Mouse (Mus musculus) kidney, embryonic 16.5 days (tissue): Measurements from ENCODE around the gene Olfr376. TPM values are rescaled to one million over a fixed set of nuclear protein-coding genes. Genes with fewer than 3 reads are reported as not detected.
A peak's percentile ranks its signal among the peaks of the same experiment; 100 is the strongest.

Experiments
- ATAC-seq: fragments of 200-750 bp; cut with Nextera tagmentation; 2 replicates; pipeline ENCODE4 v1.8.0; 2017; ENCODE audit warnings: moderate TSS enrichment; ENCODE audit not compliant: low FRiP score, low TSS enrichment
- H3K27ac ChIP-seq: fragments of 300-500 bp; sonication (generic); 2 replicates; pipeline ENCODE4 v1.5.1; 2014; ENCODE audit warnings: low read length
- H3K27me3 ChIP-seq: fragments of 300-500 bp; sonication (generic); 2 replicates; pipeline ENCODE4 v1.6.1; 2014; ENCODE audit warnings: low read length, control low read depth, mixed read lengths; ENCODE audit not compliant: insufficient read depth
- H3K36me3 ChIP-seq: fragments of 300-500 bp; sonication (generic); 2 replicates; pipeline ENCODE4 v1.6.1; 2014; ENCODE audit warnings: low read length, control low read depth, mixed read lengths; ENCODE audit not compliant: insufficient read depth
- H3K4me1 ChIP-seq: fragments of 300-500 bp; sonication (generic); 2 replicates; pipeline ENCODE4 v1.6.1; 2014; ENCODE audit warnings: low read length, control low read depth, mixed read lengths; ENCODE audit not compliant: insufficient read depth
- H3K4me2 ChIP-seq: fragments of 300-500 bp; sonication (generic); replicated peaks from 2 replicates; pipeline ENCODE4 v1.6.1; 2014; ENCODE audit warnings: low read depth, low read length
- H3K4me3 ChIP-seq: fragments of 300-500 bp; sonication (generic); 2 replicates; pipeline ENCODE4 v1.5.1; 2014; ENCODE audit warnings: mild to moderate bottlenecking, low read length
- H3K9ac ChIP-seq: fragments of 300-500 bp; sonication (generic); replicated peaks from 2 replicates; pipeline ENCODE4 v1.6.1; 2014; ENCODE audit warnings: low read length
- H3K9me3 ChIP-seq: fragments of 300-500 bp; sonication (generic); 2 replicates; pipeline ENCODE4 v1.6.1; 2016; ENCODE audit warnings: low read length, control low read depth
- WGBS: fragments of 180-500 bp; shearing (Covaris S2); extraction: QIAGEN DNeasy Blood & Tissue Kit; methylation state at CpG from one replicate; pipeline ENCODE4 v1.1.7; 2014; 5-methylcytosine and 5-hydroxymethylcytosine counted together
- polyA plus RNA-seq: library from polyadenylated mRNA; unstranded; fragments of >200 nt; fragmentation: Nextera tagmentation; extraction: Ambion mirVana; gene quantifications from 2 replicates; pipeline ENCODE4 v1.2.1, GENCODE M21; 2015

Gene Olfr376
- not detected in 2 replicates for polyA plus RNA-seq

DNA sequence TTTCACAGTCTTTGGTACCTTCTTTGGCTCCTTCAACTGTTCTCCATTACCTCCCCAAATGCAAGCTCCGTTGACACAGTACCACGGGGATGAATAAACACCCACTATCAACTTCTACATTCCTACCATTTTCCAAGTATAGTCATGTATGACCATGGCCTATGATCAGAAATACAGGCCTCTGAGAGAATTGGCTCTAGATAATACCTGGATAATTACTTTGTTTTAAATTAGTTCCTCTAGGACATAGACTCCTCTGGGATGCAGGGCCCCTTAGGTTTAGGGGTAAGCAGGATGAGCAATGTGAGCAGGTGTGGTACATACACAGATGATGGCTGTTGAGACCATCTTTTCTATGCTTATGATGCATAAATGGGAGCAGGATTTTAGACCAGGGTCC is at the start of gene Olfr376:
Gene Olfr376 (plus strand): TSS at position 301 of the 400 bp plus-strand sequence.
- Histone ChIP-seq H3K9me3 (no peaks in the 10 kb centered on the region), H3K4me3 (no peak within 1 kb of the TSS), H3K27ac (no peak within 1 kb of the TSS), H3K9ac (no peak within 1 kb of the TSS), H3K36me3 (no peaks in the 10 kb centered on the region), H3K4me1 (no peaks in the 10 kb centered on the region), H3K27me3 (no peaks in the 10 kb centered on the region), H3K4me2 (no peak within 1 kb of the TSS)
- 84% methylated on average over 2 of the region's 2 CpGs for WGBS
- no peak for ATAC-seq

DNA sequence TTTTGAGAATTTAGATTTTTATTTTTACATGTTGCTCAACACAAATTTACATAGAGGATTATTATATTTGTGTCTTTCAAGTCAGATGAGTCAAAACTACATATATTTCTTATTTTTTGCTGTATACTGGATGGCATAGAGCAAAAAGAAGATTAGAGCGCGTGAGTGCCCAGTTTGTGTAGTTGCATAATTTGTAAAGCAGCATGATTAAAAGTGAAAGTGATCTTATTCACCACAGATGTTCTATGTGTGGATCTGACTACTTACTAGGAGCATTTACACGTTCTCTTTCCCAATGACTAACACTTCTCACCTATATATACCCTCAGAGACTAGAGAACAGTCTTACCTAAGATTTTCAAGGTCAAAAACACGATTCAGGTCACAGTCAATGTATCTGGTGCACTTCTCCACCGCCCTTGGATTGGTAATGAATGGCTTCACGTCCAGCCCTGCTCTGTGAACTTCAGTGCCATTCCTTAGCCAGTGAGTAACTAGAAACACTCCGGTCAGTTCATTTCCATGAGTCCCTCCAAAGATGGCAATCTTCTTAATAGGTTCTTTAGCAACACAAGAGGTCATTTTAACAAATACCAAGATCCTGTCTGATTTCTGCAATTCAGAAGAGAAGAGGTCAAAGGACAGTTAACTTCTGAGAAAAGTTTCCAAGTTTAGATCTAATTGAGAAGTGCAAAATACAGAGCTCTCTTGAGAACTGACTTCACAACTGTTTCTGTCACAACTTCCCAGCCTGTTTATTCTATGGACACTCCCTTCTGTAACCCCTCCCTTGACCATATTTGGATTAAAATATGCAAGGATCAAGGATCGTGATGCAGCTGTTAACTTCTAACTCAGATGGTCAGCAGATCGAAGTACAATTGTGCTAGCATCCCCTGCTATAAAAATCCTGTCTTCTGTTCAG is 46.9 kb upstream of the Olfr376 start:
- no peak for ATAC-seq
- peaks cover 11% of the 10 kb centered on the region; the same call in 1 of the 2 replicates for H3K4me1 ChIP-seq
- H3K9me3 ChIP-seq: no peaks in the 10 kb centered on the region
- no peak overlapping the region for H3K9ac ChIP-seq
- H3K27me3 ChIP-seq: no peaks in the 10 kb centered on the region
- peak overlapping the region; percentile 20 for H3K4me3 ChIP-seq
- WGBS: 60% methylated on average over 9 of the region's 9 CpGs
- peak overlapping the region; percentile 56; the same call in 1 of the 2 replicates for H3K27ac ChIP-seq
- no peaks in the 10 kb centered on the region for H3K36me3 ChIP-seq
- H3K4me2 ChIP-seq: no peak overlapping the region

DNA sequence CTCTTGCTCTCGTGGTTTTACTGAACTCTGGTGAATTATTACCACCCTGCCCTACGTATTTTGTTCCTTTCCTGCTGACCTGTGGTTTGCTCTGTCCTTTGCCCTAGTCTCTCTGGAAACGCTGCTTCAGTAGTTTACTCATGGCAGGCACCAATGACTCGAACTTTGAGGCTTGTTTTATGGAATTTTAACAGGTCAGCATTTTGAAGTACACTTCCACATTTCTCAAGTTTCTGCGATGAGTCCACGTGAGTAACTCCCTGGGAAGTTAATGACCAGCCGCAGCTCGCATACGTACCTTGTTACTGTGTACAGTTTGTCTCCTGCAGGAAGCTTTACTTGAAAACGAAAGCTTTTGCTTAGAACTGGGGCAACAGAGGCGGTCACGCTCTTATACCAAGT is 44.6 kb upstream of the Olfr376 start:
- H3K27ac ChIP-seq: peak overlapping the region; percentile 34
- H3K27me3 ChIP-seq: no peaks in the 10 kb centered on the region

DNA sequence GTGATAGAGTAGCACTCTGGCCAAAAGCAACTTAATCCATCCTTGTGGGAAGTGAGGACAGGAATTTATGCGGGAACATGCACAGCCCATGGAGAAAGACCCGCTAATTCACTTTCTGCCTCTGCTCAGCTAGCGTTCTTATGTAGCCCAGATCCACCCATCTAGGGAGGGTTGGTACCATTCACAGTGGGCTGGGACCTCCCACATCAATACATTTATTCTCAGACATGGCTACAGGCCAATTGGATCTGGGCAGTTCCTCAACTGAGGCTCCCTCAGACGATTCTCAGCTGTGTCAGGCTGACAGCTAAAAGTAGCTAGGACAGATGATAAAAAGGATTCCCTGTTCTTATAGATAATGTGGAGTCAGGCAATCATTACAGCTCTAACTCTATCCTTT is 43.7 kb upstream of the Olfr376 start:
- Histone ChIP-seq H3K4me3 (no peak overlapping the region), H3K4me2 (no peak overlapping the region), H3K9me3 (peaks cover 3% of the 10 kb centered on the region; the same call in 1 of the 2 replicates), H3K36me3 (no peaks in the 10 kb centered on the region), H3K4me1 (peaks cover 11% of the 10 kb centered on the region; the same call in 1 of the 2 replicates), H3K27ac (peak overlapping the region; percentile 34), H3K27me3 (no peaks in the 10 kb centered on the region), H3K9ac (no peak overlapping the region)
- WGBS: 58% methylated on average over 4 of the region's 4 CpGs
- ATAC-seq: no peak

More for the DNA sequence above, 44.6 kb upstream of the Olfr376 start:
- Histone ChIP-seq H3K4me2 (peak overlapping the region; percentile 42), H3K4me1 (peaks cover 11% of the 10 kb centered on the region; the same call in 1 of the 2 replicates), H3K4me3 (peak overlapping the region; percentile 29), H3K9me3 (peaks cover 3% of the 10 kb centered on the region; the same call in 1 of the 2 replicates), H3K9ac (0 out of 2 replicates have a peak overlapping the region, but pooled peaks have one; percentile 3), H3K36me3 (no peaks in the 10 kb centered on the region)
- whole genome bisulfite sequencing: 9% methylated on average over 12 of the region's 12 CpGs
- peak; percentile 94 for ATAC-seq

DNA sequence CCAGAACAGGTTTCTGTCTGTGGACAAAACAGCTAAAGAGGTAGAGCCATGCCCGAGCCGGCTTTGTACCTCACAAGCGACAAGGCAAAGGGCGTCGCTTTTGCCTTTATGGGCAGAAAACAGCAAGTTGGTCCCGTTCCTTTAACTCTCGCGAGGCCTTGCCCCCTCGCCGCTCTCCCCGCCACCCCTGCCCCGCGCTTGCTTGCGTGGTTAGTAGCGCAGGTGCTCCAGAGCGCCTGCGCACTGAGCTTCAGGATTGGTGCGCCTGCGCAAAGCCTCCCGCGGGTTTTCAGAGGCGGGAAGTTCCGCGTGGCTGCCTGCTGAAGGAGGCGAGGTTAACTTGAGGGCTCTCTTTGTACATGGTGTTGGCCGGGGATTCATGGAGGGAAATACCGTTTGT is 41.6 kb upstream of the Olfr376 start, which contains the start of the genes Aspa, Gm49340 and Spata22:
Gene Aspa (minus strand): TSS at position 155 of the 400 bp plus-strand sequence.
Gene Gm49340 (plus strand): TSS at position 300 of the 400 bp plus-strand sequence.
Gene Spata22 (plus strand): TSS at position 300 of the 400 bp plus-strand sequence.
- no peak within 1 kb of the TSS for H3K9ac ChIP-seq
- H3K4me1 ChIP-seq: peaks cover 11% of the 10 kb centered on the region; the same call in 1 of the 2 replicates
- no peak within 1 kb of the TSS for H3K4me3 ChIP-seq
- H3K4me2 ChIP-seq: no peak within 1 kb of the TSS
- no peaks in the 10 kb centered on the region for H3K36me3 ChIP-seq
- peaks cover 3% of the 10 kb centered on the region; the same call in 1 of the 2 replicates for H3K9me3 ChIP-seq
- ATAC-seq: no peak
- 79% methylated on average over 27 of the region's 27 CpGs for WGBS
- H3K27me3 ChIP-seq: no peaks in the 10 kb centered on the region
- no peak within 1 kb of the TSS for H3K27ac ChIP-seq

DNA sequence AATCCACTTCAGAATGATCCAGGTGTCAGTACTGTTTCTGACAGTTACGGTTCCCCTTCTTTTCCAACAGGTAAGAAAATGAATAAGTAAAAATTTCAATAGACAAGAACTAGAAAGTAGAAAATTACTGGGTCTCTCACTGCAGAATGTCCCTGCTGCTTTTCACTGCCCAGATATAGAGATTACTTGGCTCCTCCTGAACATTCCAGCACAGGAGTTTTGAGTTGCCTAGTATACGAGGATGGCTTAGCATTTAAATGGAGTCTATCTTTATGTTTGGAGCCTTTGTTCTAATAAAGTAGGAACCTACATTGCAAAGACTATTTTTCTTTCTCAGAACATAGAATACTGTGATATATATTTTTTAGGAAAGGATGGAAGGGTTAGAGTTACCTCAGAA is 37.7 kb upstream of the Olfr376 start:
- H3K4me1 ChIP-seq: no peaks in the 10 kb centered on the region
- no peak overlapping the region for H3K4me3 ChIP-seq
- no peaks in the 10 kb centered on the region for H3K36me3 ChIP-seq
- no peak overlapping the region for H3K4me2 ChIP-seq
- peaks cover 3% of the 10 kb centered on the region; the same call in 1 of the 2 replicates for H3K9me3 ChIP-seq
- H3K27me3 ChIP-seq: no peaks in the 10 kb centered on the region
- WGBS: 76% methylated on average over 2 of the region's 2 CpGs
- H3K27ac ChIP-seq: no peak overlapping the region
- no peak overlapping the region for H3K9ac ChIP-seq
- no peak for ATAC-seq

DNA sequence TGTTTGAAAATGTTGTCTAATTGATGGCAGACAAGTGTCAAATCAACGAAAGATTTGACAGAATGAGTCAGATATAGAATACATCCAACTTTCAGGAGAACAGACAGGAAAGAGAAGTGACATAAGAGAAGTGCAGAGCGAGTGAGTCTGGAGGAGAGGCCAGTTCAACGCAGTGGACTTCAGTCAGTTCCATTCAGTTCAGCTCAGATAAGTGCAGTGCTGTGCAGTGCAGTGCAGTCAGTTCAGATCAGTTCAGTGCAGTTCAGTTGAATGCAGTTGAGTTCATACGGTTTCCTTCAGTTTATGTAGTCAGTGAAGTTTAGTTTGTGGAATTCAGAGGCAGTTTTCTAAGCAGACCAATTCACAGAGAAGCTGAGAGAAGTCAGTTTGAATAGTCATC is 34.1 kb upstream of the Olfr376 start:
- no peaks in the 10 kb centered on the region for H3K9me3 ChIP-seq
- no peak for ATAC-seq
- WGBS: 80% methylated on average over 4 of the region's 4 CpGs
- no peak overlapping the region for H3K9ac ChIP-seq
- no peak overlapping the region for H3K27ac ChIP-seq
- no peaks in the 10 kb centered on the region for H3K27me3 ChIP-seq
- H3K36me3 ChIP-seq: no peaks in the 10 kb centered on the region
- no peaks in the 10 kb centered on the region for H3K4me1 ChIP-seq
- no peak overlapping the region for H3K4me3 ChIP-seq
- no peak overlapping the region for H3K4me2 ChIP-seq

DNA sequence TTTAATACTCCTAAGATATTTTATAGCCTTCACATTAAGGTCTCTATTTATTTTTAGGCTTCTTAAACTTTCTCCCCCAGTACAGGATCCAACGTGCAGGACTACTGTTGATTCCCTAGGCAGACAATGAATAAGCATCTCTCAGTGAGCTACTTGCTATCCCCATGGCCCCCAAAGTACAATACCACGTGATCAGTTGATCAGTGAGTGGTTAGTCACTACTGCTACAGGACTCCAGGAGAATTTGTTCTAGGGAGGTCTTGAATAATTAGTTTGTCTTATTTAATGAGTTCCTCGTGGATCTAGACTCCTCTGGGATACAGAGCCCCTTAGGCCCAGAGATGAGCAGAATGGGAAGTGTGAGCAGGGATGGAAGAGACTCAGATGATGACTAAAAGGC is 20.6 kb upstream of the Olfr376 start, which contains the start of gene Olfr20:
Gene Olfr20 (plus strand): TSS at position 301 of the 400 bp plus-strand sequence.
- no peaks in the 10 kb centered on the region for H3K4me1 ChIP-seq
- no peak within 1 kb of the TSS for H3K9ac ChIP-seq
- no peak for ATAC-seq
- no peaks in the 10 kb centered on the region for H3K9me3 ChIP-seq
- H3K27me3 ChIP-seq: no peaks in the 10 kb centered on the region
- H3K4me3 ChIP-seq: no peak within 1 kb of the TSS
- no peak within 1 kb of the TSS for H3K27ac ChIP-seq
- H3K36me3 ChIP-seq: no peaks in the 10 kb centered on the region
- WGBS: 48% methylated on average over 3 of the region's 3 CpGs
- no peak within 1 kb of the TSS for H3K4me2 ChIP-seq

DNA sequence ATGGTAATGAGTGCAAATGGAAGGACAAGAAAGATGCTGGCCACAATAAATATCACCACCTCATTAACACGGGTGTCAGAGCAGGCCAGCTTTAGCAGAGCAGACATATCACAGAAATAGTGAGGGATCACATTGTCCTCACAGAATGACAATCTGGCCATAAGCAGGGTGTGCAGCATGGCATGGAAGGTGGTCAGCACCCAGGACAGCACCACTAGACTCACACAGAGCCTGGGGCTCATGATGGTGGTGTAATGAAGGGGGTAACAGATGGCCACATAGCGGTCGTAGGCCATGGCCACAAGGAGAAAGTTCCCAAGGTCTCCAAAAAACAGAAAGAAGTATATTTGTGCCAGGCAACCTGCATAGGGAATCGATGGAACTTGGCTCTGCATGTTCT is 24.3 kb downstream of the Olfr376 start:
- no peak overlapping the region for H3K4me2 ChIP-seq
- no peak overlapping the region for H3K4me3 ChIP-seq
- no peaks in the 10 kb centered on the region for H3K27me3 ChIP-seq
- no peaks in the 10 kb centered on the region for H3K9me3 ChIP-seq
- ATAC-seq: no peak
- H3K4me1 ChIP-seq: no peaks in the 10 kb centered on the region
- WGBS: 62% methylated on average over 4 of the region's 4 CpGs
- H3K27ac ChIP-seq: no peak overlapping the region
- H3K9ac ChIP-seq: no peak overlapping the region
- H3K36me3 ChIP-seq: no peaks in the 10 kb centered on the region

DNA sequence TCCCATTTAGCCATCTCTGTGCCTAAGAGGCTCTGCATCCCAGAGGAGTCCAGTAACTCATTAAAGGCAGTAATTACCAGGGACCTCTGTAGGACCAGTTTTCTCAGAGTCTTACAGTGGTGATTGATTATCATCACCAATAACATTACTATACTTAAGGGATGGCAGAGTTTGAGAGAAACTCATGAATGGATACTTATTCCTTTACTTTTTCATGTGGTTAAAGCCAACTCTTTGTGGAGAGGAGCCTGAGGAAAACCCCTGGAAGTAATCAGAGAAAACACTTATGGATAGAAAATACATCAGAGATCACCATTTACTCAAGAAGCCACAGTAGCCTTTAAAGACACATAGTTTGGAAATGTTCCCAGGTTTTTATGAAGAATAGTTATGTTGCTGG is 28.5 kb downstream of the Olfr376 start, which contains the start of gene Olfr1:
Gene Olfr1 (minus strand): TSS at position 101 of the 400 bp plus-strand sequence.
- no peak within 1 kb of the TSS for H3K27ac ChIP-seq
- no peaks in the 10 kb centered on the region for H3K27me3 ChIP-seq
- no peak within 1 kb of the TSS for H3K9ac ChIP-seq
- H3K9me3 ChIP-seq: no peaks in the 10 kb centered on the region
- ATAC-seq: no peak
- H3K36me3 ChIP-seq: no peaks in the 10 kb centered on the region
- no peaks in the 10 kb centered on the region for H3K4me1 ChIP-seq
- no peak within 1 kb of the TSS for H3K4me3 ChIP-seq
- H3K4me2 ChIP-seq: no peak within 1 kb of the TSS
